Mouse (Mus musculus) hindbrain, postnatal 0 days (tissue): Measurements from ENCODE around the gene Clybl. TPM values are rescaled to one million over a fixed set of nuclear protein-coding genes. Genes with fewer than 3 reads are reported as not detected.

Experiments
- ATAC-seq: fragments of 200-750 bp; cut with Nextera tagmentation; 2 replicates; pipeline ENCODE4 v1.8.0; 2017; ENCODE audit warnings: mild to moderate bottlenecking, moderate TSS enrichment, moderate library complexity
- DNase-seq: peaks from one replicate; pipeline ENCODE4 v3.0.0-alpha.2; 2015; ENCODE audit warnings: low spot score
- H3K27ac ChIP-seq: fragments of 300-500 bp; sonication (generic); 2 replicates; pipeline ENCODE4 v1.5.1; 2014; ENCODE audit warnings: mild to moderate bottlenecking
- H3K27me3 ChIP-seq: fragments of 300-500 bp; sonication (generic); 2 replicates; pipeline ENCODE4 v1.6.1; 2014; ENCODE audit warnings: low read length, mixed read lengths; ENCODE audit not compliant: insufficient read depth
- H3K36me3 ChIP-seq: fragments of 300-500 bp; sonication (generic); 2 replicates; pipeline ENCODE4 v1.6.1; 2014; ENCODE audit warnings: low read length, mixed read lengths; ENCODE audit not compliant: insufficient read depth
- H3K4me1 ChIP-seq: fragments of 300-500 bp; sonication (generic); 2 replicates; pipeline ENCODE4 v1.6.1; 2014; ENCODE audit warnings: antibody characterized with exemption, low read length, mixed read lengths; ENCODE audit not compliant: insufficient read depth
- H3K4me2 ChIP-seq: fragments of 300-500 bp; sonication (generic); 2 replicates; pipeline ENCODE4 v1.6.1; 2014; ENCODE audit warnings: low read depth, mild to moderate bottlenecking, low read length, moderate library complexity, mixed read lengths
- H3K4me3 ChIP-seq: fragments of 300-500 bp; sonication (generic); 2 replicates; pipeline ENCODE4 v1.5.1; 2014; ENCODE audit warnings: low read length
- H3K9ac ChIP-seq: fragments of 300-500 bp; sonication (generic); replicated peaks from 2 replicates; pipeline ENCODE4 v1.6.1; 2014; ENCODE audit warnings: mild to moderate bottlenecking, low read length, moderate library complexity, mixed read lengths
- H3K9me3 ChIP-seq: fragments of 300-500 bp; sonication (generic); 2 replicates; pipeline ENCODE4 v1.6.1; 2016; ENCODE audit warnings: low read length, mixed read lengths
- CTCF ChIP-seq: IDR thresholded peaks from 2 replicates; pipeline ENCODE4 v1.5.1; 2016; ENCODE audit warnings: antibody characterized with exemption, control low read depth, low read depth
- WGBS: fragments of 180-500 bp; shearing (Covaris S2); extraction: QIAGEN DNeasy Blood & Tissue Kit; methylation state at CpG from one replicate; pipeline ENCODE4 v1.1.7; 2014; 5-methylcytosine and 5-hydroxymethylcytosine counted together
- polyA plus RNA-seq: library from polyadenylated mRNA; unstranded; fragments of >200 nt; fragmentation: Nextera tagmentation; extraction: Ambion mirVana; gene quantifications from 2 replicates; pipeline ENCODE4 v1.2.1, GENCODE M21; 2015
- total RNA-seq: library from RNA; depleted of rRNA; stranded (reverse); fragments of >200 nt; gene quantifications from 2 replicates; pipeline ENCODE4 v1.2.3, GENCODE M21; 2014

The Clybl gene
- total and polyA plus RNA-seq, 2 experiments from 2014 or later = 13.3 to 26.7 TPM

- Histone ChIP-seq H3K27ac (no peak overlapping the region), H3K9ac (no peak overlapping the region), H3K4me3 (no peak overlapping the region), H3K4me2 (no peak overlapping the region), H3K27me3 (no peaks in the 10 kb centered on the region), H3K9me3 (no peaks in the 10 kb centered on the region), H3K36me3 (peaks cover 35% of the 10 kb centered on the region; the same call in 1 of the 2 replicates), H3K4me1 (no peaks in the 10 kb centered on the region)
- ATAC-seq (peak; percentile 35; the same call in 1 of the 2 replicates), DNase-seq (peak; percentile 46)
- no peak for TF ChIP-seq CTCF
- WGBS = 27% methylated on average over 5 of the region's 5 CpGs
Observed at GRCm38 (mm10) chr14:122150616-122151015, 30.9 kb upstream of the Clybl start.

- Histone ChIP-seq H3K27me3 (no peaks in the 10 kb centered on the region), H3K4me3 (no peak overlapping the region), H3K4me1 (no peaks in the 10 kb centered on the region), H3K27ac (no peak overlapping the region), H3K9me3 (no peaks in the 10 kb centered on the region), H3K9ac (no peak overlapping the region), H3K4me2 (no peak overlapping the region), H3K36me3 (peaks cover 26% of the 10 kb centered on the region; the same call in 1 of the 2 replicates)
- WGBS = 89% methylated on average over 7 of the region's 7 CpGs
- no peak for ATAC-seq
- DNase-seq = no peak
- no peak for TF ChIP-seq CTCF
Observed at GRCm38 (mm10) chr14:122157738-122158137, 23.8 kb upstream of the Clybl start.

- peaks cover 13% of the 10 kb centered on the region; the same call in 1 of the 2 replicates for H3K36me3 ChIP-seq
- no peak overlapping the region for H3K4me2 ChIP-seq
- no peak overlapping the region for H3K9ac ChIP-seq
- no peaks in the 10 kb centered on the region for H3K4me1 ChIP-seq
- no peak for ATAC-seq
- H3K27me3 ChIP-seq = no peaks in the 10 kb centered on the region
- 78% methylated on average over 1 of the region's 1 CpGs for WGBS
- H3K4me3 ChIP-seq = no peak overlapping the region
- H3K9me3 ChIP-seq = no peaks in the 10 kb centered on the region
- no peak for TF ChIP-seq CTCF
- DNase-seq = no peak
- no peak overlapping the region for H3K27ac ChIP-seq
Observed at GRCm38 (mm10) chr14:122160916-122161315, 20.6 kb upstream of the Clybl start.

GRCm38 (mm10) chr14:122168912-122169311 lies 12.6 kb upstream of the Clybl start:
- Histone ChIP-seq H3K9me3 (no peaks in the 10 kb centered on the region), H3K36me3 (no peaks in the 10 kb centered on the region), H3K4me1 (peaks cover 6% of the 10 kb centered on the region; the same call in 1 of the 2 replicates), H3K4me2 (no peak overlapping the region), H3K27me3 (no peaks in the 10 kb centered on the region), H3K27ac (no peak overlapping the region), H3K9ac (no peak overlapping the region), H3K4me3 (no peak overlapping the region)
- DNase-seq (peak; percentile 26), ATAC-seq (peak; percentile 52)
- 37% methylated on average over 7 of the region's 7 CpGs for WGBS
- TF ChIP-seq CTCF = no peak

GRCm38 (mm10) chr14:122170202-122170781 lies 11.2 kb upstream of the Clybl start:
- peak; percentile 14; the same call in 1 of the 2 replicates for ATAC-seq
- Histone ChIP-seq H3K27me3 (no peaks in the 10 kb centered on the region), H3K36me3 (no peaks in the 10 kb centered on the region), H3K27ac (no peak overlapping the region), H3K9ac (no peak overlapping the region), H3K4me2 (no peak overlapping the region), H3K9me3 (no peaks in the 10 kb centered on the region), H3K4me1 (peaks cover 6% of the 10 kb centered on the region; the same call in 1 of the 2 replicates), H3K4me3 (no peak overlapping the region)
- DNase-seq = no peak
- TF ChIP-seq CTCF = peak; percentile 2; the same call in 1 of the 2 replicates
- 61% methylated on average over 7 of the region's 7 CpGs for WGBS

- H3K36me3 ChIP-seq = no peaks in the 10 kb centered on the region
- no peak overlapping the region for H3K9ac ChIP-seq
- no peak overlapping the region for H3K4me3 ChIP-seq
- H3K4me2 ChIP-seq = no peak overlapping the region
- no peaks in the 10 kb centered on the region for H3K9me3 ChIP-seq
- no peak for TF ChIP-seq CTCF
- no peak for ATAC-seq
- no peaks in the 10 kb centered on the region for H3K27me3 ChIP-seq
- DNase-seq = no peak
- 88% methylated on average over 7 of the region's 7 CpGs for WGBS
- H3K4me1 ChIP-seq = peaks cover 6% of the 10 kb centered on the region; the same call in 1 of the 2 replicates
- no peak overlapping the region for H3K27ac ChIP-seq
Observed at GRCm38 (mm10) chr14:122171031-122171430, 10.5 kb upstream of the Clybl start.

GRCm38 (mm10) chr14:122176263-122176798 lies 5.2 kb upstream of the Clybl start:
- no peak for ATAC-seq

More at GRCm38 (mm10) chr14:122176263-122176798, 5.2 kb upstream of the Clybl start:
- Histone ChIP-seq H3K36me3 (no peaks in the 10 kb centered on the region), H3K27ac (no peak overlapping the region), H3K4me1 (no peaks in the 10 kb centered on the region), H3K27me3 (no peaks in the 10 kb centered on the region), H3K4me2 (no peak overlapping the region), H3K9me3 (no peaks in the 10 kb centered on the region), H3K9ac (no peak overlapping the region), H3K4me3 (no peak overlapping the region)
- 80% methylated on average over 14 of the region's 14 CpGs for WGBS
- DNase-seq = no peak
- no peak for TF ChIP-seq CTCF
